Mouse (Mus musculus) monocyte, adult 5-6 weeks (primary cell): ENCODE results near the gene Gprc5c. TPM values are rescaled to one million over a fixed set of nuclear protein-coding genes. Genes with fewer than 3 reads are reported as not detected.

Experiments used
- ATAC-seq: fragments of 153-309, 156-312 bp; replicated peaks from 2 replicates; pipeline ENCODE4 v1.8.0; 2017; ENCODE audit warnings: mild to moderate bottlenecking; ENCODE audit not compliant: low TSS enrichment, insufficient number of reproducible peaks, severe bottlenecking, poor library complexity, low FRiP score
- total RNA-seq: library from RNA; stranded (forward); fragments of 200-1000, 200-491, 200-594 nt; gene quantifications from 3 replicates; pipeline ENCODE4 v1.2.3, GENCODE M21; 2017

Gene Gprc5c
- total RNA-seq, 1 experiment from 2014 or later: 1.9 TPM

GRCm38 (mm10) chr11:114829499-114830432 lies 21.2 kb upstream of the Gprc5c start:
- peak; percentile 75; the same call in 1 of the 2 replicates for ATAC-seq

GRCm38 (mm10) chr11:114830433-114830773 lies 20.5 kb upstream of the Gprc5c start:
- no peak for ATAC-seq

GRCm38 (mm10) chr11:114833166-114833565 lies 17.8 kb upstream of the Gprc5c start:
- ATAC-seq: no peak

GRCm38 (mm10) chr11:114843818-114844463 lies 7.0 kb upstream of the Gprc5c start:
- no peak for ATAC-seq

- ATAC-seq: no peak
These were observed 6.3 kb upstream of the Gprc5c start for GRCm38 (mm10) chr11:114844464-114845220.

GRCm38 (mm10) chr11:114846336-114846735 lies 4.6 kb upstream of the Gprc5c start:
- ATAC-seq: no peak

GRCm38 (mm10) chr11:114847008-114847407 lies 3.9 kb upstream of the Gprc5c start:
- no peak for ATAC-seq

GRCm38 (mm10) chr11:114849572-114849971 lies 1.4 kb upstream of the Gprc5c start:
- no peak for ATAC-seq

- ATAC-seq: no peak
These were observed 893 bp upstream of the Gprc5c start for GRCm38 (mm10) chr11:114850066-114850451.

GRCm38 (mm10) chr11:114851269-114851607 lies 286 bp downstream of the Gprc5c start:
- ATAC-seq: no peak; the same call in 1 of the 2 replicates

- no peak for ATAC-seq
These were observed 807 bp downstream of the Gprc5c start for GRCm38 (mm10) chr11:114851608-114852310.

GRCm38 (mm10) chr11:114852311-114853173 lies 1.6 kb downstream of the Gprc5c start:
- ATAC-seq: peak; percentile 59

GRCm38 (mm10) chr11:114853174-114853838 lies 2.4 kb downstream of the Gprc5c start:
- ATAC-seq: 0 out of 2 replicates have a peak, but pooled peaks have one; percentile 10

- ATAC-seq: no peak
These were observed 3.6 kb downstream of the Gprc5c start for GRCm38 (mm10) chr11:114854581-114854980.

- ATAC-seq: no peak
These were observed 5.2 kb downstream of the Gprc5c start for GRCm38 (mm10) chr11:114856125-114856524.

- peak; percentile 91 for ATAC-seq
These were observed 7.7 kb downstream of the Gprc5c start for GRCm38 (mm10) chr11:114858641-114859040.

- no peak for ATAC-seq
These were observed 10.1 kb downstream of the Gprc5c start for GRCm38 (mm10) chr11:114861057-114861456.
